In genomic region chr8:126886741-126887638, GRCm38 (mm10) we compare ENCODE assay signal across 7 mouse cellular contexts. TPM values are rescaled to one million over a fixed set of nuclear protein-coding genes. Genes with fewer than 3 reads are reported as not detected.
DNase-seq lines count a peak whose midpoint lies in the region; ATAC-seq lines count a peak whose summit lies in the region.

No protein-coding gene starts in this region.

- no peaks in the 10 kb centered on the region for H3K27me3 ChIP-seq in hindbrain, embryonic 14.5 days (ENCODE audit: control insufficient read depth, insufficient read depth, low read length)
- no peaks in the 10 kb centered on the region for H3K27me3 ChIP-seq in liver, embryonic 16.5 days (ENCODE audit: control insufficient read depth, insufficient read depth, low read depth, low read length)

- H3K9me3 ChIP-seq in hindbrain, embryonic 14.5 days (ENCODE audit: control insufficient read depth, low read length): no peaks in the 10 kb centered on the region
- H3K9me3 ChIP-seq in liver, embryonic 16.5 days (replicated peaks; ENCODE audit: control insufficient read depth, low read length): no peaks in the 10 kb centered on the region

- H3K36me3 ChIP-seq in hindbrain, embryonic 14.5 days (replicated peaks; ENCODE audit: control insufficient read depth, insufficient read depth): no peaks in the 10 kb centered on the region
- H3K36me3 ChIP-seq in liver, embryonic 16.5 days (ENCODE audit: control insufficient read depth, insufficient read depth): no peaks in the 10 kb centered on the region

- H3K9ac ChIP-seq in hindbrain, embryonic 14.5 days: no peak overlapping the region
- no peak overlapping the region for H3K9ac ChIP-seq in liver, embryonic 16.5 days (ENCODE audit: low read depth, low read length)

- DNase-seq in MN1 (ENCODE audit: low spot score): peak; percentile 40
- DNase-seq in adrenal gland, adult 8-10 months: peak; percentile 86
- peak; percentile 73 for DNase-seq in gastrocnemius, postnatal 10 days
- no peak for DNase-seq in hindbrain, embryonic 14.5 days (ENCODE audit: low spot score)
- DNase-seq in ovary, postnatal 36 days (ENCODE audit: low spot score): peak; percentile 70

- ATAC-seq in hindbrain, embryonic 14.5 days (ENCODE audit: low FRiP score): no peak
- 0 out of 2 replicates have a peak, but pooled peaks have one; percentile 35 for ATAC-seq in liver, embryonic 16.5 days (ENCODE audit: low read depth)
- ATAC-seq in megakaryocyte-erythroid progenitor cell, adult 5-6 weeks (replicated peaks; ENCODE audit: low FRiP score, low TSS enrichment, poor library complexity, severe bottlenecking): no peak

- WGBS in hindbrain, embryonic 14.5 days: 52% methylated on average over 8 of the region's 8 CpGs
- 59% methylated on average over 8 of the region's 8 CpGs for WGBS in liver, embryonic 16.5 days (ENCODE audit: insufficient replicate concordance)

- H3K27ac ChIP-seq in hindbrain, embryonic 14.5 days: peak overlapping the region; percentile 48; the same call in 1 of the 2 replicates
- no peak overlapping the region for H3K27ac ChIP-seq in liver, embryonic 16.5 days (ENCODE audit: low read length)

- peaks cover 15% of the 10 kb centered on the region for H3K4me1 ChIP-seq in hindbrain, embryonic 14.5 days (replicated peaks; ENCODE audit: control insufficient read depth, insufficient read depth, low read length)
- H3K4me1 ChIP-seq in liver, embryonic 16.5 days (ENCODE audit: control insufficient read depth, low read depth, low read length): no peaks in the 10 kb centered on the region; the same call in 1 of the 2 replicates

- H3K4me3 ChIP-seq in hindbrain, embryonic 14.5 days (replicated peaks; ENCODE audit: low read length): no peak overlapping the region
- H3K4me3 ChIP-seq in liver, embryonic 16.5 days (ENCODE audit: low read depth, low read length): no peak overlapping the region

- no peak overlapping the region for H3K4me2 ChIP-seq in hindbrain, embryonic 14.5 days (replicated peaks)
- H3K4me2 ChIP-seq in liver, embryonic 16.5 days (ENCODE audit: low read depth, low read length): no peak overlapping the region

RNA-seq across cellular contexts. Expression of gene Tomm20, which starts 58.7 kb away (rescaled TPM):
- total RNA-seq in adrenal gland, adult 8-10 months (2022): 100 to 1,000 TPM; 133 to 185 (median 152) TPM
- total RNA-seq in gastrocnemius, postnatal 10 days (2021): 100 to 1,000 TPM; 114 to 122 TPM
- 208 and 216 TPM in 2 replicates for polyA plus RNA-seq in hindbrain, embryonic 14.5 days (2014; fragmentation: Nextera tagmentation; extraction: Ambion mirVana)
- 85.0 and 96.8 TPM in 2 replicates for polyA plus RNA-seq in liver, embryonic 16.5 days (2015; fragmentation: Nextera tagmentation; extraction: Ambion mirVana)
- total RNA-seq in megakaryocyte-erythroid progenitor cell, adult 5-6 weeks (2014; fragmentation: Nextera tagmentation): 123 and 130 TPM in 2 replicates
- total RNA-seq in megakaryocyte-erythroid progenitor cell, adult 5-6 weeks (2017): 313 and 421 TPM in 2 replicates
